Mouse (Mus musculus) stomach, postnatal 0 days (tissue): ENCODE measurements around the gene Dhx40.

Experiments
- CTCF ChIP-seq: IDR thresholded peaks from 2 replicates; pipeline ENCODE4 v1.5.1; 2016; ENCODE audit warnings: antibody characterized with exemption, low read depth, mild to moderate bottlenecking, moderate library complexity
- EP300 ChIP-seq: optimal IDR thresholded peaks from 2 replicates; pipeline ENCODE3; 2016; ENCODE audit warnings: antibody characterized with exemption

DNA sequence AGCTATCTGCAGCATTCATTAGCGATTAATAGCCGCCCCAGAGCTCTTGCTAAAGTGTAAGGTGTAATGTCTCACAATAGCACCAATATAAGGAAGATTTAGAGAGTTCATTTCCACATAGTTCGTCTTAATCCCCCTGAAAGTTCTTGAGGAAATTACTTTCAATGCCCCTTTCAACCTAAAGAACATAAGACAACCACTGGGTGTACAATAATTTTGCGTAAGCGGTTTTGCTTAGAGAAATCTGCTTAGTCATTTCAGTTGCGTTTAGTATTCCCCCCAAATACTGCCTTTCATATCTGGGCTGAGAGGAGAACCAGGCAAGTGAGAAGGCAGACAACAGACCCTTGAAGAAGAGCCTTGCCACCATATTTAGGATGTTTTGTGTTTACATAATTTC is 49.0 kb downstream of the Dhx40 start:
- TF ChIP-seq CTCF (no peak), EP300 (no peak)
